Mouse (Mus musculus): ENCODE measurements around the gene Ski. TPM values are rescaled to one million over a fixed set of nuclear protein-coding genes. Genes with fewer than 3 reads are reported as not detected.

Gene Ski
- polyA plus RNA-seq, 1 experiment, result 63.9 TPM

DNA sequence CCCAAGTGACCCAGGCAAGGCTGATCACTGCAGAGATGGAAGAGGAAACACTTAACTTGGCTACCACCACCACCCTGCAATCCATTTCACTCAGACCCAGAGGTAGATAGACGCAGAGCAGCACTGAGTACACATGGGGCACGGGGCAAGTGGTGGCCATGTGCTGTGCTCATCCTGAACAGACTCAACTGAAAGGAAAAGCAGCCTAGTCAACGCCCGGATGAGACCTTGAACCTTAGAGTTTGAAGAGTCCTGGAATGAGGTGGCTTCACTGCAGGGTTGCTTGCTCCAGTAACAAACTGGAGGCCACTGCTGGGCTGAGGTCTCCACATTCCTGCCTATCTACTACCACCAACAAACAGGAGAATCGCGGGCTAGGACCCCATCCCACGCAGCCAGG is 20.6 kb downstream of the Ski start:
- TF ChIP-seq POLR2A (IDR thresholded peaks at IDR 0.05; ENCODE audit: borderline replicate concordance, low read depth, low read length) (no peak), CTCF (IDR thresholded peaks at IDR 0.05; ENCODE audit: low read depth, low read length) (no peak)
- no peak overlapping the region for H3K27ac ChIP-seq (ENCODE audit: insufficient read depth, low read depth, low read length)
- H3K4me3 ChIP-seq (ENCODE audit: insufficient read depth, low read length), result no peak overlapping the region
- H3K4me1 ChIP-seq (ENCODE audit: control insufficient read depth, insufficient read depth, low read length), result peaks cover 65% of the 10 kb centered on the region

DNA sequence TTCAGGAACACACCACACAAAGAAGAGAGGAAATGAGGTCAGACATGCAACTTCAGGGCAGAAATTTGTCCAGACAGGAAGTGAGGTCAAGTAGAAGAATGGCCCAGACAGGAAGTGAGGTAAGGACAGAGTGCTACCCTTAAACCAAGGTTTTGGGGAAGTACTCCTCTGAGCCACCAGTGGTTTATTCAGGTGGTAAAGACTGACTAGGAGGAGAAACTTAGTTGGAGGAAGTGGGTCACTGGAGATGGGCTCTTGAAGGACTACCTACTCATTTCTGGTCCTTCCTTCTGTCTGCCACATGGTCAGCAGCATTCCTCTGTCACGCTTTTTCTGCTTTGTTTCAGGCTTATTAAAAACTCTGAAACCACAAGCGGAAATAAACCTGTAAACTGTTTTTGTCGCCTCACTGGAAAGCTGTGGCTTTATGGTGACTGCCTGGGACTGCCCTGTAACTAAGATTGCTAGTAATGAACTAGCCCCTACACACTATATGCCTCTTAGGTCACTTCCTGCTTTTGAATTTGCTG is 21.5 kb downstream of the Ski start:
- peaks cover 63% of the 10 kb centered on the region for H3K4me1 ChIP-seq (ENCODE audit: control insufficient read depth, insufficient read depth, low read length)
- H3K27ac ChIP-seq (ENCODE audit: insufficient read depth, low read depth, low read length), result peak overlapping the region; percentile 26
- H3K4me3 ChIP-seq (ENCODE audit: insufficient read depth, low read length), result no peak overlapping the region
- TF ChIP-seq CTCF (IDR thresholded peaks at IDR 0.05; ENCODE audit: low read depth, low read length) (no peak), POLR2A (IDR thresholded peaks at IDR 0.05; ENCODE audit: borderline replicate concordance, low read depth, low read length) (no peak)

DNA sequence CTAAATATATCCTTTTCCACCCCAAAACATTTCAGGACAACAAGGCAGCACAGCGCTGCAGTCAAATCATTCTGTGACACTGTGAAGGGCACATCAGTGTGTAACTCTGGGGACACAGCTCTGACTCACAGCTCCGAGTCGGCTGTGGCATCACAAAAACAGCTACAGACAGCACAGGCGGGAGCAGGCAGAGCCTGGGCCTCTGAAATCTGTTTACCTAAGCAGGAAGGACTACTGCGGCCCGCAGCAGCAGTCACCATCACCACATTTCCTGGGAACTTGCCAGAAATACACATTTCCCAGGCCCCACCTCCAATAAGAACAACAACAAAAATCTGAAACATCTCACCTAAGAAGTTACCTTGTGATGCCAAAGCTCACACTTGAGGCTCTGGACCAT is 24.7 kb downstream of the Ski start:
- no peak for TF ChIP-seq CTCF (IDR thresholded peaks at IDR 0.05; ENCODE audit: low read depth, low read length)
- no peak for TF ChIP-seq POLR2A (IDR thresholded peaks at IDR 0.05; ENCODE audit: borderline replicate concordance, low read depth, low read length)
- H3K27ac ChIP-seq (ENCODE audit: insufficient read depth, low read depth, low read length), result no peak overlapping the region
- no peak overlapping the region for H3K4me3 ChIP-seq (ENCODE audit: insufficient read depth, low read length)
- peaks cover 61% of the 10 kb centered on the region for H3K4me1 ChIP-seq (ENCODE audit: control insufficient read depth, insufficient read depth, low read length)

DNA sequence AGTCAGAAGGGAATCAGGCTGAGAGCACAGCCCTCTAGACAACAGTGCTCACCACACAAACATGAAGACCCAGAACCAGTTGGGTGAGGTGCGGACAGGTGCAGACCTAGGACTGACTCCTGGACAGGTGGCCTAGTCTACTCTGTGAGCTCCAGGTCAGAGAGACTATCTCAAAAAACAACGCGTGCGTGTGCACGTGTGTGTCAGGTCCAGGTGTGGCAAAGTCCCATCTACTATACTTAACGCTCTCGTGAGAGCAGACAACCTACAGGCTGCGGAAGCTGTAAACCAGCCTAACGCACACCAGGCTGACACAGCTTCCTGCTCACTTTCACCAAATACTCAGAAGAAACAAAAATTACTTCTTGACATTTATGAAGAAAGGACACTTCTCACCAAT is 27.2 kb downstream of the Ski start:
- Histone ChIP-seq H3K4me3 (ENCODE audit: insufficient read depth, low read length) (no peak overlapping the region), H3K27ac (ENCODE audit: insufficient read depth, low read depth, low read length) (no peak overlapping the region), H3K4me1 (ENCODE audit: control insufficient read depth, insufficient read depth, low read length) (peaks cover 42% of the 10 kb centered on the region)
- TF ChIP-seq CTCF (IDR thresholded peaks at IDR 0.05; ENCODE audit: low read depth, low read length), result no peak
- no peak for TF ChIP-seq POLR2A (IDR thresholded peaks at IDR 0.05; ENCODE audit: borderline replicate concordance, low read depth, low read length)

DNA sequence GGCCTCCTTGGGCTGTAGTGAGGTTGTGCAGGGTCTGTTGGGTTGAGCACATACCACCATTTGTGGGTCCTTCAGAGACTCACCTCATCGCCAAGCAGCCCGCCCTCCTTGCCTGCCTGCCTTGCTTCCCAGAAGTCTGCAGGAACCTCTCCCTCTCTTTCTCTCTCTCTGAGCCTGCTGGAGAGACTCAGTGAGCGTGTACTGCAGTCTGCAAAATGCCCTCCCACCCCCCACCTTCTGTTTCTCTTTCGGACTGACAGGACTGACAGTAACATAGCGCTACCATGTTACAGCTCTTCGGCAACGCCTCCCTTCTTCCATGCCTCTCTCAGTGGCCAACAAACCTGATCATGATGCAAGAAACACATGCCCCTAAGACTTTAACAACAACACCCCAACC is 32.1 kb downstream of the Ski start:
- no peak for TF ChIP-seq POLR2A (IDR thresholded peaks at IDR 0.05; ENCODE audit: borderline replicate concordance, low read depth, low read length)
- TF ChIP-seq CTCF (IDR thresholded peaks at IDR 0.05; ENCODE audit: low read depth, low read length), result no peak
- H3K4me3 ChIP-seq (ENCODE audit: insufficient read depth, low read length), result no peak overlapping the region
- H3K4me1 ChIP-seq (ENCODE audit: control insufficient read depth, insufficient read depth, low read length), result peaks cover 52% of the 10 kb centered on the region
- H3K27ac ChIP-seq (ENCODE audit: insufficient read depth, low read depth, low read length), result no peak overlapping the region

DNA sequence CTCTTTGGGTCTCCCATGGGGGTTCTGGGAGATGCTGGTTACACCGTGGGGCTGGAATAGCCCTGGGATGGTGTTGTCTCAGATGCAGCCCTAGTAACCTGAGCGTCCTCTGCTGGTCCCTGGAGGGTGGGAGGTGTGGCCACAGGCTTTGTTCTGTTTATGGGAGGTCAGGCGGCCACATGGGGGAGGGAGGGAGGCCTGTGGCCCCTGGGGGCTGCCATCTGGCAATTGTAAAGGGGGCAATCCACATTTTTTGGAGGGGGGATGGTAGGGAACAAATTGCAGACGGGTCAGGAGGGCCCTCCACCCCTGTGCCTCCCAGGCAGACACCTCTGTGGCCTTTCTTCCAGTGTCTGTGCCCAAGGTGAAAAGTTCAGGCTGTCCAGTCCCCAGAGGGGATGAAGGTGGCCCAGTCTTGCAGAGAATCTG is 32.7 kb downstream of the Ski start:
- TF ChIP-seq POLR2A (IDR thresholded peaks at IDR 0.05; ENCODE audit: borderline replicate concordance, low read depth, low read length) (no peak), CTCF (IDR thresholded peaks at IDR 0.05; ENCODE audit: low read depth, low read length) (no peak)
- Histone ChIP-seq H3K4me3 (ENCODE audit: insufficient read depth, low read length) (no peak overlapping the region), H3K4me1 (ENCODE audit: control insufficient read depth, insufficient read depth, low read length) (peaks cover 54% of the 10 kb centered on the region), H3K27ac (ENCODE audit: insufficient read depth, low read depth, low read length) (no peak overlapping the region)

DNA sequence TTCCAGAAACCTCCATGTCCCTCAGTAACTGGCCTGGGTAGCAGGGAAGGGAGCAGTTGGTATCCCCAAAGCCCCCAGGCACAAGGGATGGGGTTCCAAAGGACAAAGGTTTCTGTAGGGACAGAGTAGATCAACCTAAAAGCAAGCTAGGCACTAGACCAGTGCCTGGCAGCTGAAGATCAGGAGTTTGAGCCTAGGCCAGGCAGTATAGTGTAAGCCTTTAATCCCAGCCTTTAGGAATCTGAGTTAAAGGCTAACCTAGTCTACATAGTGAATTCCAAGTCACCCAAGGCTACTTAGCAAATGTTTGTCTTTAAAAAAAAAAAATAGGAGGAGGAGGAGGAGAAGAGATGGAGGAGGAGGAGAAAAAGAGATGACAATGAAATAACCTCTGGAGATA is 33.6 kb downstream of the Ski start:
- Histone ChIP-seq H3K27ac (ENCODE audit: insufficient read depth, low read depth, low read length) (no peak overlapping the region), H3K4me1 (ENCODE audit: control insufficient read depth, insufficient read depth, low read length) (peaks cover 51% of the 10 kb centered on the region)

DNA sequence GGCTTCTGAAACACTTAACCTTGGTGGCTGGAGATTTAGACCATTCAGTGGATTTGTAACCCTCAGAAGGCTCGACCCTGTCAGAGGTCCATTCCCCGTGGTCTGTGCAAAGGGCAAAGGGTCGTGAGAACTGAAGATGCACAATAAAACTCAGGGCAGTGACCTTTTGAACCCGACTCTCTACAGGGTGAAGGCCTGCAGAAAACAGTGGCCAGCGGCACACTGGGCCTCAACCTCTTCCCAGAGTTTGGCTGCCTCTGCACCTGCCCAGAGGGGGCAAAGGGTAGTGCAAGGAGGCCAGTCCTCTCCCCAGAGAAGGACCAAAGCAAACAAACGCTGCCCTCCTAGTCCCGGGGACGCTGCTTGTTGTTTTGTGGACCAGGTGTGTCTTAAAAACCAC is 34.1 kb downstream of the Ski start:
- Histone ChIP-seq H3K4me3 (ENCODE audit: insufficient read depth, low read length) (no peak overlapping the region), H3K27ac (ENCODE audit: insufficient read depth, low read depth, low read length) (no peak overlapping the region)

More for the DNA sequence above, 33.6 kb downstream of the Ski start:
- TF ChIP-seq CTCF (IDR thresholded peaks at IDR 0.05; ENCODE audit: low read depth, low read length) (no peak), POLR2A (IDR thresholded peaks at IDR 0.05; ENCODE audit: borderline replicate concordance, low read depth, low read length) (no peak)
- H3K4me3 ChIP-seq (ENCODE audit: insufficient read depth, low read length), result no peak overlapping the region

DNA sequence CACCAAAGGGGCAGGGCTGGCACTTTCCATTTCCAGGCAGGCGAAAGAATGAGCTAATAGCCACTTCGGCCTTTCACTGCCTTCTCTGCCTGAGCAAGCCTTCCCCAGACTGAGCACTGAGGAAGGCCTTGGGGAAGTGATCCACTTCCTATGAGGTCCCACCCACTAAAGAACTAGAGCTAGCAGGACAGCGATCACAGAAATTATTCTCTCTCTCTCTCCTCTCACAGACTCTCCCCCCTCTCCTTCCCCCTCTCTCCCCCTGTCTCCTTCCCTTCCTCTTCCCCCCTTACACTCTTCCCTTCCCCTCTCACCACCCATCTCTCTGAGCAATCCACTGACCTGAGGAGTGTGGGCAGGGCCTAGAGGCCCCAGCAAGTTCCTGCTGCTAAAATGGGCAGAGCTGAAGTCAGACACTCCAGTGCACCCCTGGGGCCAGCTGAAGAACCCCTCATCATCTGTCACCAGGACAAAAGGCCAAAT is 35.2 kb downstream of the Ski start:
- no peak for TF ChIP-seq CTCF (IDR thresholded peaks at IDR 0.05; ENCODE audit: low read depth, low read length)
- no peak for TF ChIP-seq POLR2A (IDR thresholded peaks at IDR 0.05; ENCODE audit: borderline replicate concordance, low read depth, low read length)
- Histone ChIP-seq H3K4me1 (ENCODE audit: control insufficient read depth, insufficient read depth, low read length) (peaks cover 47% of the 10 kb centered on the region), H3K4me3 (ENCODE audit: insufficient read depth, low read length) (peak overlapping the region; percentile 9), H3K27ac (ENCODE audit: insufficient read depth, low read depth, low read length) (peak overlapping the region; percentile 57)

More for the DNA sequence above, 34.1 kb downstream of the Ski start:
- TF ChIP-seq CTCF (IDR thresholded peaks at IDR 0.05; ENCODE audit: low read depth, low read length) (no peak), POLR2A (IDR thresholded peaks at IDR 0.05; ENCODE audit: borderline replicate concordance, low read depth, low read length) (no peak)
- peaks cover 48% of the 10 kb centered on the region for H3K4me1 ChIP-seq (ENCODE audit: control insufficient read depth, insufficient read depth, low read length)

DNA sequence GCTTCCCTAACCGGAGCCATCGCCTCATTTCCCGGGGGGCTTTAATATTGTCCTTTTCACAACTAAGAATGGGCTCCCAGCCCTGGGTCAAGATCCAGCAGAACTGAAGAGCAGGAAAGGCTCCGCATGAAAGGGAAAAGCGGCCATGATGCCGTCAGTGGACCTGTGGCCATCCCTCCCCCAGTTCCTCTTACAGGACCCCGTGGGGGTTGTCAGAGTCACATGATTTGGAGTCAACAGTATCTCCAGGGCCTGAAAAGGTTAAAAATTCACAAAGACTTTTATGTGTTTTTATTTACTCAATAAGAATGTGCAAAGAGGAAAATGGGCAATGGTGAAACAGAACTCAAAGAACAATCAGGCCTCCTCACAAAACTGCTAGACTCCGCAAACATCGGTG is 36.5 kb downstream of the Ski start:
- Histone ChIP-seq H3K27ac (ENCODE audit: insufficient read depth, low read depth, low read length) (no peak overlapping the region), H3K4me3 (ENCODE audit: insufficient read depth, low read length) (no peak overlapping the region), H3K4me1 (ENCODE audit: control insufficient read depth, insufficient read depth, low read length) (peaks cover 46% of the 10 kb centered on the region)
- TF ChIP-seq CTCF (IDR thresholded peaks at IDR 0.05; ENCODE audit: low read depth, low read length) (no peak), POLR2A (IDR thresholded peaks at IDR 0.05; ENCODE audit: borderline replicate concordance, low read depth, low read length) (no peak)

Data from bone marrow macrophage, adult 2 months (primary cell).